22 mouse cellular contexts compared by ENCODE assay signal in the genomic region with DNA sequence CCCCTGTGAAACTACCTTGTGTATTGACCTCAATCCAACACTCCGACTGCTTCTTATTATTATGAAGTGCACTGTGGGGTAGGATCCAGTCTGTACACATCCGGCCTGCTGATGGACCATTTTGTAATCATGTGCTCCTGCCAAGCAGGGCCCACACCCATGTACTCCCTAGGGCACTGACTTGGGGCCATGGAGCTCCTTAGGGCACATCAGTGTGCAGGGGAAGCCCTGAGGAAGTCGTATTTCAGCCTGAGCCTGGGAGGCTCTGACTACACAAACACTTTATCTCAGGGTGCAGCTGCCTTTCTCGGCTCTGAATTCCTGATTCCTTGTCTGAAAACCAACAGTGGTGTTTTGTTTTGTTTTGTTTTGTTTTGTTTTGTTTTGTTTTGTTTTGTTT. TPM values are rescaled to one million over a fixed set of nuclear protein-coding genes. Genes with fewer than 3 reads are reported as not detected.
DNase-seq lines count a peak whose midpoint lies in the region; ATAC-seq and TF ChIP-seq lines count a peak whose summit lies in the region.
"Had no signal": no experiment of that assay in that cellular context is flagged by ENCODE, and none has a peak within 500 bp of the region (broad histone marks: within the 10 kb centered on the region; RNA-seq: fewer than 3 reads in every experiment).

No protein-coding gene starts in this region.

- TF ChIP-seq EP300 in lung, postnatal 0 days (IDR thresholded peaks at IDR 0.05), result no peak

- peak; percentile 21; the same call in 1 of the 2 replicates for ATAC-seq in lung, postnatal 0 days
- ATAC-seq in hindbrain, embryonic 13.5 days (ENCODE audit: low FRiP score), result no peak
- ATAC-seq in forebrain, embryonic 13.5 days, result no peak
- ATAC-seq: intestine, embryonic 15.5 days had no signal

- no peaks in the 10 kb centered on the region for H3K9me3 ChIP-seq in lung, postnatal 0 days (ENCODE audit: low read length)
- no peaks in the 10 kb centered on the region for H3K9me3 ChIP-seq in hindbrain, embryonic 13.5 days
- H3K9me3 ChIP-seq in forebrain, embryonic 13.5 days (replicated peaks), result no peaks in the 10 kb centered on the region
- H3K9me3 ChIP-seq: embryonic facial prominence, embryonic 15.5 days; hindbrain, embryonic 15.5 days; intestine, embryonic 15.5 days; limb, embryonic 15.5 days; liver, embryonic 15.5 days; stomach, embryonic 15.5 days had no signal

- H3K27ac ChIP-seq in lung, postnatal 0 days (ENCODE audit: low read length), result no peak overlapping the region
- no peak overlapping the region for H3K27ac ChIP-seq in hindbrain, embryonic 13.5 days
- no peak overlapping the region for H3K27ac ChIP-seq in forebrain, embryonic 13.5 days
- H3K27ac ChIP-seq: embryonic facial prominence, embryonic 15.5 days; hindbrain, embryonic 15.5 days; intestine, embryonic 15.5 days; limb, embryonic 15.5 days; liver, embryonic 15.5 days; stomach, embryonic 15.5 days had no signal

- peak; percentile 97 for DNase-seq in heart, adult 11 months
- DNase-seq in heart, postnatal 4 days, result no peak
- DNase-seq in lung, postnatal 0 days (ENCODE audit: low spot score), result no peak
- DNase-seq in lung, postnatal 14 days, result no peak
- DNase-seq in kidney, postnatal 10 days, result peak; percentile 30
- DNase-seq: adrenal gland, postnatal 14 days; cerebellum, adult 18-20 months; cerebellum, postnatal 25 days; embryo, embryonic 11 days; gastrocnemius, postnatal 10 days; heart, postnatal 10 days; right cerebral cortex, postnatal 25 days; thymus, adult 2 months had no signal

- peaks cover 8% of the 10 kb centered on the region; the same call in 1 of the 2 replicates for H3K4me1 ChIP-seq in lung, postnatal 0 days (ENCODE audit: insufficient read depth, low read depth, low read length)
- peaks cover 20% of the 10 kb centered on the region for H3K4me1 ChIP-seq in hindbrain, embryonic 13.5 days (replicated peaks)
- peaks cover 20% of the 10 kb centered on the region for H3K4me1 ChIP-seq in forebrain, embryonic 13.5 days

- H3K27me3 ChIP-seq in lung, postnatal 0 days (replicated peaks; ENCODE audit: insufficient read depth, low read length), result no peaks in the 10 kb centered on the region; the same call in 1 of the 2 replicates
- peaks cover 33% of the 10 kb centered on the region for H3K27me3 ChIP-seq in hindbrain, embryonic 13.5 days
- peaks cover 31% of the 10 kb centered on the region for H3K27me3 ChIP-seq in forebrain, embryonic 13.5 days

- no peak overlapping the region for H3K9ac ChIP-seq in lung, postnatal 0 days (replicated peaks; ENCODE audit: low read depth)
- no peak overlapping the region for H3K9ac ChIP-seq in hindbrain, embryonic 13.5 days
- H3K9ac ChIP-seq in forebrain, embryonic 13.5 days, result no peak overlapping the region
- H3K9ac ChIP-seq: embryonic facial prominence, embryonic 15.5 days; hindbrain, embryonic 15.5 days; intestine, embryonic 15.5 days; limb, embryonic 15.5 days; liver, embryonic 15.5 days; stomach, embryonic 15.5 days had no signal

- no peak overlapping the region for H3K4me2 ChIP-seq in lung, postnatal 0 days (replicated peaks; ENCODE audit: low read depth, low read length)
- no peak overlapping the region for H3K4me2 ChIP-seq in hindbrain, embryonic 13.5 days
- H3K4me2 ChIP-seq in forebrain, embryonic 13.5 days, result no peak overlapping the region
- H3K4me2 ChIP-seq: embryonic facial prominence, embryonic 15.5 days; heart, embryonic 11.5 days; hindbrain, embryonic 15.5 days; intestine, embryonic 15.5 days; limb, embryonic 15.5 days; liver, embryonic 15.5 days; stomach, embryonic 15.5 days had no signal

- H3K36me3 ChIP-seq in lung, postnatal 0 days (ENCODE audit: insufficient read depth, low read length), result no peaks in the 10 kb centered on the region
- no peaks in the 10 kb centered on the region for H3K36me3 ChIP-seq in hindbrain, embryonic 13.5 days
- no peaks in the 10 kb centered on the region for H3K36me3 ChIP-seq in forebrain, embryonic 13.5 days (ENCODE audit: poor library complexity, severe bottlenecking)
- H3K36me3 ChIP-seq: embryonic facial prominence, embryonic 15.5 days; hindbrain, embryonic 15.5 days; intestine, embryonic 15.5 days; limb, embryonic 15.5 days; stomach, embryonic 15.5 days had no signal

- 62% methylated on average over 4 of the region's 4 CpGs for WGBS in lung, postnatal 0 days
- WGBS in hindbrain, embryonic 13.5 days, result 78% methylated on average over 4 of the region's 4 CpGs
- 79% methylated on average over 4 of the region's 4 CpGs for WGBS in forebrain, embryonic 13.5 days

- TF ChIP-seq CTCF in lung, postnatal 0 days (IDR thresholded peaks at IDR 0.05), result no peak

- H3K4me3 ChIP-seq in lung, postnatal 0 days (ENCODE audit: low read depth, low read length), result no peak overlapping the region
- H3K4me3 ChIP-seq in hindbrain, embryonic 13.5 days, result no peak overlapping the region
- H3K4me3 ChIP-seq in forebrain, embryonic 13.5 days, result no peak overlapping the region
- H3K4me3 ChIP-seq: embryonic facial prominence, embryonic 15.5 days; hindbrain, embryonic 15.5 days; intestine, embryonic 15.5 days; limb, embryonic 15.5 days; liver, embryonic 15.5 days; stomach, embryonic 15.5 days had no signal

RNA-seq across cellular contexts. Expression of a gene that starts 5.7 kb away (rescaled TPM):
- total RNA-seq in heart, postnatal 4 days (2021), result 1 to 10 TPM; 1.2 to 2.1 TPM
- polyA plus RNA-seq in lung, postnatal 0 days (2015; fragmentation: Nextera tagmentation; extraction: Ambion mirVana), result 5.4 and 6.5 TPM in 2 replicates
- 1.2 and 1.3 TPM in 2 replicates for polyA plus RNA-seq in hindbrain, embryonic 13.5 days (2015; fragmentation: Nextera tagmentation; extraction: Ambion mirVana)
- polyA plus RNA-seq in forebrain, embryonic 13.5 days (2015; fragmentation: Nextera tagmentation; extraction: Ambion mirVana), result 0.47 and 0.80 TPM in 2 replicates

RNA-seq across cellular contexts. Expression of a gene that starts 16.9 kb away (rescaled TPM):
- total RNA-seq in heart, postnatal 4 days (2021), result 1 to 10 TPM in 1 of 2 experiments, under 1 TPM in 1; 0.79 to 1.1 TPM
- 0.27 and 0.31 TPM in 2 replicates for polyA plus RNA-seq in lung, postnatal 0 days (2015; fragmentation: Nextera tagmentation; extraction: Ambion mirVana)
- polyA plus RNA-seq in hindbrain, embryonic 13.5 days (2015; fragmentation: Nextera tagmentation; extraction: Ambion mirVana), result 0.08 and 0.12 TPM in 2 replicates
- 0.06 and 0.10 TPM in 2 replicates for polyA plus RNA-seq in forebrain, embryonic 13.5 days (2015; fragmentation: Nextera tagmentation; extraction: Ambion mirVana)
- polyA plus RNA-seq: hindbrain, embryonic 15.5 days had no signal

Comparison
In these comparisons a context has a peak if more than half of its experiments do, and no peak if none do; other contexts are left out.
1. DNase-seq: peak in heart, adult 11 months (single experiment) and kidney, postnatal 10 days (single experiment); none in heart, postnatal 4 days (single experiment), lung, postnatal 0 days (single experiment) and lung, postnatal 14 days (single experiment).